Mouse (Mus musculus) heart, postnatal 0 days (tissue): ENCODE measurements at regions not wholly inside any gene's neighbourhood (a gene's known extent, or its start where the extent isn't known, plus 50 kb on each side); places are given as distances from the start of the nearest gene placed in this dataset.

Experiments used
- CTCF ChIP-seq: IDR thresholded peaks from 2 replicates; pipeline ENCODE4 v1.5.1; 2016; ENCODE audit warnings: antibody characterized with exemption, control low read depth, low read depth
- EP300 ChIP-seq: IDR thresholded peaks from 2 replicates; pipeline ENCODE4 v1.6.1; 2016; ENCODE audit warnings: antibody characterized with exemption, low read depth

- no peak for TF ChIP-seq EP300
- TF ChIP-seq CTCF, result no peak
Measured at GRCm38 (mm10) chr10:9134293-9135021, 248.6 kb upstream of the Sash1 start.
